Mouse (Mus musculus) ZHBTc4 (cell line): Measurements from ENCODE around the gene Rln1.

Experiments used
- DNase-seq: peaks from one replicate; pipeline ENCODE4 v3.0.0-alpha.2; 2011; ENCODE audit warnings: low read depth, low spot score

The Rln1 gene

DNA sequence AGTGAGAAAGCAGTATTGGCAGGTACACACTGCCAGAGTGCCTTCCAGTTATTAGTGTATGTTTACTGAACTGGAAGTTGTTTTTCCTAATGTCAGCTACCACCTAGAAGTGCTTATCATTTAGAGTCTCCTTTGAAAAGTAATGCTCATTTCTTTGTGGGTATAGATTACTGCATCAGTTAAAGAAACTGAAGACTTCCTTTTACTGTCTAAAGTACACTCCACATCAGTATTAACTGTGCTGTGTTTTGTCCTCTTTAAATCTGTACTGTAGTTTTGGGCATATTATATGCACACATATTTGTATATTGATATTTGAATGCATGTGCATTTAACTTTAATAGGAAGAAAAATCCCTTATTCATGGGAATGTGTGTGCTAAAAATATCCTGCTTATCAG is 38.3 kb downstream of the Rln1 start:
- no peak for DNase-seq

DNA sequence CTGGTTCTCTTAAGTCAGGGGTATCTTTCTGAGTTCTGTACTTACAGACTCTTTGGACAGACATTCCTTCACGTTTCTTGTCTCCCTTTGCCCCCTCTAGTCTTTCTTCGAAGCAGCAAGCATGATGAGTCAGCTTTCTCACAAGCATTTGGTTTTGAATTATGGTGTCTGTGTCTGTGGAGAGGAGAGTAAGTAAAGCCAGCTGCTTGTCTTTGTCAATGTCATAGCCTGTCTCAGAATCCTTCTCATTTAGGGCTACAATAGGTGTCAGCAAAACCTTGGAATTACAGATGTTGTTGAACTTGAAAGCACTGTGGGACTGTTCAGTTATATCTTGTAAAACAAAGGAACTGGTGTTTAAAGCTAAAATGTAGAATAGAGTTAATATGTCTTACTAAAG is 39.7 kb downstream of the Rln1 start:
- no peak for DNase-seq

DNA sequence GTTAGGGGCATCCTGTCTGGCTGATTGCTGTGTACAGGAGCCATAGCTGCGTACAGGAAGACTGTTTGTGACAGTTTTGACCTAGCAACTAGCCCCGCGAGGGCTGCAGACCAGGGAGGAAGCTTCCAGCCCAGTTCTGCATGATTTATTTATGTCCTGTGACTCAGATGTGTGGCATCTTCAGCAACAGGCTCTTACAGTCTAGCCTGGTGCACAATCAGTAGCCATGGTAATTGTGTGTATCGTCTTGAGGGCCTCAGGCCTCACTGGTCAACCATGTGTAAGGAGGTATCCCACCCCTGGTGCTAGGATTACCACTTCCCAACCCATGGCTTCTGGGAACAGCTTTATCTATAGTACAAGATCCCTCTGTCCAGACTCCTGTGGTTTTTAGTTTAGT is 41.9 kb downstream of the Rln1 start:
- DNase-seq: no peak

DNA sequence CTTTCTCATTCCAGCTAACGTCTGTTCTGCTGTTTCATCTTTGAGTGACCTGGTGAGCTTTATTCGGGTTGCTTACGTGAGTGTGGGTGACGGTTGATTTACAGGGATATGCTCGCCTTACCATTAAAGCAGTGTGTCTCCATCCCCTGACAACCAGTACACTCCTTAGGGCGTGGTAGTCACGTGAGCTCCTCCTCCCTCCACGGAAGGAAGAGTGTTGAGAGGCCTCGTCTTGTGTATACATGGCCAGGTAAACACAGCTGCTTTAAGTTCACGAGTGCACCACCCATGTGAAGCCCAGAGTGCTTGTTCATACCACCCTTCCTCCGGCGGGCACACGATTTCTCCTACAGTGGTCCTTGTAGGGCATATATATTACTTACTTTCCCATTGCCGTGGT is 42.9 kb downstream of the Rln1 start:
- DNase-seq: no peak

DNA sequence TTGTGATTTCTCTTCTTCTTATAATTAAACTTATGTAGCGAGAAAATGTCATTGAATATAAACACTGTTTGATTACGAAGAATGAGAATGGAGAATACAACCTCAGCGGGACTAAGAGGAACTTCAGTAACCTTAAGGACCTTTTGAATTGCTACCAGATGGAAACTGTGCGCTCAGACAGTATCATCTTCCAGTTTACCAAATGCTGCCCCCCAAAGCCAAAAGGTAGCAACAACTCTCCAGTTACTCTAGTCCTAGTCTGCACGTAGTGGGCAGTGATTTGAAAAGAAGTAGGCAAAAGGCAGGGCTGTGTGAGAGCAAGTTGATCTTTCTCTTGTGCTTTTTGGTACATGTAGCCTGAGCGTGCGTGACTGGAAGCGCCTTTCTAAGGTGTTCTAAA is 46.6 kb downstream of the Rln1 start:
- DNase-seq: no peak

DNA sequence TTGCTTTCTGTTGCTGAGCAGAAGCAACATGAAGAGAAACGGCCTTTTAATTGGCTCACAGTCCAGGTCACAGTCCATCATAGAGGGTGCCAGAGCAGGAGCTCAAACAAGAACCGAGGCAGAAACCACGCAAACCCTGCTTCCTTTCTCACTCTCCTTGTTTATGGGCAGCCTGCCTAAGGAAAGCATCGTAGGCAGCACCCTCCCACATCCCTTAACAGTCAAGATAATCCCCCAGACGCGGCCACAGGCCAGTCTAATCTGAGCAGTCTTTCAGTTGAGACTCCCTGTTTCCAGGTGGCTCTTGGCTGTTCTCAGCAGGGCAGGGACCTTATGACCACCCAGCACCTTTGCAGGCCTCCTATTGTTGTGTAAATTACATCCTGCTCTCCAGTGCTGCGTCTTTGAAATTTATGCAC is 49.0 kb downstream of the Rln1 start:
- DNase-seq: peak; percentile 82
